Mouse (Mus musculus): ENCODE results near the gene Sdk1.
A peak's percentile ranks its signal among the peaks of the same experiment; 100 is the strongest.
"Not testable (repeated sequence)": the region's sequence is repeated elsewhere in the genome, so short reads cannot be mapped to it uniquely, and the experiment has no call there.

Gene Sdk1

GRCm38 (mm10) chr5:141505281-141505680 is 264.0 kb downstream of the Sdk1 start:
- no peak for DNase-seq

- no peak for DNase-seq
These were observed 265.1 kb downstream of the Sdk1 start for GRCm38 (mm10) chr5:141506344-141506743.

GRCm38 (mm10) chr5:141524801-141525715 is 283.8 kb downstream of the Sdk1 start:
- no peak for DNase-seq

GRCm38 (mm10) chr5:141540193-141540592 is 298.9 kb downstream of the Sdk1 start:
- no peak for DNase-seq

GRCm38 (mm10) chr5:141542890-141543666 is 301.8 kb downstream of the Sdk1 start:
- no peak for DNase-seq

- no peak for DNase-seq
These were observed 312.2 kb downstream of the Sdk1 start for GRCm38 (mm10) chr5:141553444-141553843.

- DNase-seq: no peak
These were observed 317.4 kb downstream of the Sdk1 start for GRCm38 (mm10) chr5:141558731-141559130.

- DNase-seq: no peak
These were observed 319.0 kb downstream of the Sdk1 start for GRCm38 (mm10) chr5:141560325-141560724.

GRCm38 (mm10) chr5:141561989-141562560 is 320.8 kb downstream of the Sdk1 start:
- DNase-seq: no peak

GRCm38 (mm10) chr5:141564197-141564596 is 322.9 kb downstream of the Sdk1 start:
- DNase-seq: no peak

GRCm38 (mm10) chr5:141568106-141568505 is 326.8 kb downstream of the Sdk1 start:
- no peak for DNase-seq

GRCm38 (mm10) chr5:141570442-141570841 is 329.2 kb downstream of the Sdk1 start:
- no peak for DNase-seq

- DNase-seq: peak; percentile 12
These were observed 333.0 kb downstream of the Sdk1 start for GRCm38 (mm10) chr5:141574263-141574662.

- DNase-seq: no peak
These were observed 350.0 kb downstream of the Sdk1 start for GRCm38 (mm10) chr5:141591246-141591645.

- DNase-seq: no peak
These were observed 371.4 kb downstream of the Sdk1 start for GRCm38 (mm10) chr5:141612721-141613120.

- DNase-seq: no peak
These were observed 374.5 kb downstream of the Sdk1 start for GRCm38 (mm10) chr5:141615763-141616162.

GRCm38 (mm10) chr5:141617660-141618059 is 376.4 kb downstream of the Sdk1 start:
- DNase-seq: no peak

GRCm38 (mm10) chr5:141625401-141625800 is 384.1 kb downstream of the Sdk1 start:
- DNase-seq: peak; percentile 33

GRCm38 (mm10) chr5:141631641-141632040 is 390.4 kb downstream of the Sdk1 start:
- DNase-seq: no peak

- DNase-seq: no peak
These were observed 392.0 kb downstream of the Sdk1 start for GRCm38 (mm10) chr5:141633271-141633670.

- no peak for DNase-seq
These were observed 395.1 kb downstream of the Sdk1 start for GRCm38 (mm10) chr5:141636406-141636805.

GRCm38 (mm10) chr5:141637054-141637453 is 395.8 kb downstream of the Sdk1 start:
- DNase-seq: not testable (repeated sequence)

GRCm38 (mm10) chr5:141645671-141646070 is 404.4 kb downstream of the Sdk1 start:
- no peak for DNase-seq
